Mouse (Mus musculus) heart, embryonic 16.5 days (tissue): ENCODE data around the gene Fgfbp3. TPM values are rescaled to one million over a fixed set of nuclear protein-coding genes. Genes with fewer than 3 reads are reported as not detected.
A peak's percentile ranks its signal among the peaks of the same experiment; 100 is the strongest.
"Not testable (repeated sequence)": the region's sequence is repeated elsewhere in the genome, so short reads cannot be mapped to it uniquely, and the experiment has no call there.

ENCODE experiments used
- ATAC-seq: fragments of 200-750 bp; cut with Nextera tagmentation; replicated peaks from 2 replicates; pipeline ENCODE4 v1.8.0; 2017; ENCODE audit warnings: moderate number of reproducible peaks; ENCODE audit not compliant: insufficient read depth, low FRiP score; ENCODE audit errors: extremely low read depth
- H3K27ac ChIP-seq: fragments of 300-500 bp; sonication (generic); 2 replicates; pipeline ENCODE4 v1.5.1; 2014; ENCODE audit warnings: mild to moderate bottlenecking, low read length, control low read depth, moderate library complexity
- H3K27me3 ChIP-seq: fragments of 300-500 bp; sonication (generic); 2 replicates; pipeline ENCODE4 v1.6.1; 2014; ENCODE audit warnings: low read length, mixed read lengths; ENCODE audit not compliant: control insufficient read depth, insufficient read depth
- H3K36me3 ChIP-seq: fragments of 300-500 bp; sonication (generic); 2 replicates; pipeline ENCODE4 v1.6.1; 2014; ENCODE audit not compliant: control insufficient read depth, insufficient read depth
- H3K4me1 ChIP-seq: fragments of 300-500 bp; sonication (generic); 2 replicates; pipeline ENCODE4 v1.6.1; 2014; ENCODE audit warnings: low read length, mixed read lengths; ENCODE audit not compliant: control insufficient read depth, insufficient read depth
- H3K4me2 ChIP-seq: fragments of 300-500 bp; sonication (generic); 2 replicates; pipeline ENCODE4 v1.6.1; 2014; ENCODE audit warnings: low read depth, mild to moderate bottlenecking, control low read depth, low read length
- H3K4me3 ChIP-seq: fragments of 300-500 bp; sonication (generic); 2 replicates; pipeline ENCODE4 v1.5.1; 2014; ENCODE audit warnings: mild to moderate bottlenecking, control low read depth, low read length
- H3K9ac ChIP-seq: fragments of 300-500 bp; sonication (generic); 2 replicates; pipeline ENCODE4 v1.6.1; 2014; ENCODE audit warnings: low read length, control low read depth
- H3K9me3 ChIP-seq: fragments of 300-500 bp; sonication (generic); replicated peaks from 2 replicates; pipeline ENCODE4 v1.6.1; 2016; ENCODE audit warnings: low read length; ENCODE audit not compliant: control insufficient read depth
- WGBS: fragments of 180-500 bp; shearing (Covaris S2); extraction: QIAGEN DNeasy Blood & Tissue Kit; methylation state at CpG from one replicate; pipeline ENCODE4 v1.1.7; 2014; 5-methylcytosine and 5-hydroxymethylcytosine counted together
- polyA plus RNA-seq: library from polyadenylated mRNA; unstranded; fragments of >200 nt; fragmentation: Nextera tagmentation; extraction: Ambion mirVana; gene quantifications from 2 replicates; pipeline ENCODE4 v1.2.1, GENCODE M21; 2015

Gene Fgfbp3
- 3.6 and 4.2 TPM in 2 replicates for polyA plus RNA-seq

GRCm38 (mm10) chr19:36919466-36919865 lies at the start of gene Fgfbp3:
Gene Fgfbp3, minus strand, starts transcription at chr19:36919615.
- H3K4me2 ChIP-seq: peak within 1 kb of the TSS; percentile 92
- no peaks in the 10 kb centered on the region for H3K36me3 ChIP-seq
- peak within 1 kb of the TSS; percentile 98 for H3K4me3 ChIP-seq
- 12% methylated on average over 12 of the region's 12 CpGs for WGBS
- peaks cover 5% of the 10 kb centered on the region for H3K4me1 ChIP-seq
- peak within 1 kb of the TSS; percentile 96 for H3K9ac ChIP-seq
- no peaks in the 10 kb centered on the region for H3K27me3 ChIP-seq
- no peaks in the 10 kb centered on the region for H3K9me3 ChIP-seq
- peak within 1 kb of the TSS; percentile 94 for H3K27ac ChIP-seq
- ATAC-seq: no peak

GRCm38 (mm10) chr19:36962544-36963260 lies 43.3 kb upstream of the Fgfbp3 start:
- WGBS: 87% methylated on average over 6 of the region's 6 CpGs
- H3K36me3 ChIP-seq: peaks cover 35% of the 10 kb centered on the region
- ATAC-seq: not testable (repeated sequence)

DNA sequence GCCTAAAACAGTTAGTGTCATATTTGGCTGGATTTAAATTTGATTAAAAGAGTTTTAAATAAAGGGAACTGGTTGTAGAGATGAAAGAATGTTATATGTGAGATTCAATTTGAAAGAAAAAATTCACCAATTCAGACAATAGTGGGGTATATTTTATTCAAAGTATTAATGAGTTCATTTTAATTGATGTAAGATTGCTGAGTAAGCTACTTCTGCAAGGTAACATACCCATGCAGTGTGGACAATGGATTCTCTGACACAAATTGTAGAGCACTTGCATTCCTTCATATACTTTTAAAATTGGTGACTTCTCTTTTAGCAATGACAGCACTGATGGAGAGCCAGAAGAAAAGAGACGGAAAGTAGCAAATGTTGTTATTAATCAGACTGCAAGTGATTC lies 41.9 kb upstream of the Fgfbp3 start:
- Histone ChIP-seq H3K4me1 (no peaks in the 10 kb centered on the region), H3K27me3 (no peaks in the 10 kb centered on the region), H3K9ac (no peak overlapping the region), H3K27ac (no peak overlapping the region), H3K9me3 (no peaks in the 10 kb centered on the region), H3K4me2 (no peak overlapping the region), H3K36me3 (peaks cover 31% of the 10 kb centered on the region), H3K4me3 (no peak overlapping the region)
- 98% methylated on average over 1 of the region's 1 CpGs for WGBS
- no peak for ATAC-seq

More at GRCm38 (mm10) chr19:36962544-36963260, 43.3 kb upstream of the Fgfbp3 start:
- not testable (repeated sequence) for H3K27ac ChIP-seq, H3K9ac ChIP-seq, H3K27me3 ChIP-seq, H3K4me2 ChIP-seq, H3K9me3 ChIP-seq, H3K4me1 ChIP-seq, H3K4me3 ChIP-seq

DNA sequence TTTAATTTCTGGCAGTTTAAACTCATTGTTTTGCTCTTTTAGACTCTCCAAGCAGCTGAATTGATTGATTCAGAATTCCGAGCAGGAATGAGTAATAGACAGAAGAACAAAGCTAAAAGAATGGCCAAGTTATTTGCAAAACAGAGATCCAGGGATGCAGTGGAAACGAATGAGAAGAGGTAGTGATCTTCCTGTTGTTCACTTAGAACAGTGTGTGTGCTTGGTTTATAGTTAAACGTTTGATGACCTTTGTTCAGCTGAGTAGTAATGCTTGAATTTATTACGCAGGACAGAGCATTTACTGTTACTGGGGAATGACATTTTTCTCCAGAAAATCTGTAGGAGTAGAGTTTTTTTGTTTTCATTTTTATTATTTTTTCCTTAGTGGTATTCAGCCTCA lies 38.9 kb upstream of the Fgfbp3 start:
- no peaks in the 10 kb centered on the region for H3K4me1 ChIP-seq
- H3K27ac ChIP-seq: no peak overlapping the region
- H3K9ac ChIP-seq: no peak overlapping the region
- ATAC-seq: no peak
- no peak overlapping the region for H3K4me2 ChIP-seq
- WGBS: 90% methylated on average over 4 of the region's 4 CpGs
- H3K36me3 ChIP-seq: peaks cover 20% of the 10 kb centered on the region
- H3K4me3 ChIP-seq: no peak overlapping the region
- no peaks in the 10 kb centered on the region for H3K27me3 ChIP-seq
- no peaks in the 10 kb centered on the region for H3K9me3 ChIP-seq

- no peaks in the 10 kb centered on the region for H3K27me3 ChIP-seq
- WGBS: 38% methylated on average over 4 of the region's 4 CpGs
- no peak overlapping the region for H3K4me2 ChIP-seq
- no peak overlapping the region for H3K27ac ChIP-seq
- H3K9me3 ChIP-seq: no peaks in the 10 kb centered on the region
- no peak overlapping the region for H3K4me3 ChIP-seq
- H3K4me1 ChIP-seq: no peaks in the 10 kb centered on the region
- peaks cover 9% of the 10 kb centered on the region for H3K36me3 ChIP-seq
- no peak for ATAC-seq
- H3K9ac ChIP-seq: no peak overlapping the region
Measured at GRCm38 (mm10) chr19:36953637-36954206, 34.3 kb upstream of the Fgfbp3 start.

DNA sequence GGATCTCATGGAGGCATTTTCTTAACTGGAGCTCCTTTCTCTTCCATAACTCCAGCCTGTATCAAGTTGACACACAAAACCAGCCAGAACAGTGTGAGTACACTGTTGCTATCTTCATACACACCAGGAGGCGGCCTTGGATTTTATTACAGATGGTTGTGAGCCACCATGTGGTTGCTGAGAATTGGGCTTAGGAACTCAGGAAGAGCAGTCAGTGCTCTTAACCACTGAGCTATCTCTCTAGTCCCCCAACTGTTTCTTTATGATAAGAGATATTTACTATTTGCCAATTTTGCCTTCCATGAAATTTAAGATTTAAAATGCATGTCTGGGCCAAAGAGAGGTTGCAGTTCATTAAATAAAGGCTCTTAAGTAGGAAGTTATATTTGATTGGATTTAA lies 20.6 kb upstream of the Fgfbp3 start:
- no peaks in the 10 kb centered on the region for H3K27me3 ChIP-seq
- no peaks in the 10 kb centered on the region for H3K36me3 ChIP-seq
- H3K27ac ChIP-seq: no peak overlapping the region
- H3K9me3 ChIP-seq: no peaks in the 10 kb centered on the region
- H3K4me3 ChIP-seq: no peak overlapping the region
- H3K4me1 ChIP-seq: no peaks in the 10 kb centered on the region
- no peak overlapping the region for H3K9ac ChIP-seq
- ATAC-seq: no peak
- WGBS: 93% methylated on average over 1 of the region's 1 CpGs
- no peak overlapping the region for H3K4me2 ChIP-seq

- no peak overlapping the region for H3K4me2 ChIP-seq
- no peak overlapping the region for H3K9ac ChIP-seq
- no peak overlapping the region for H3K27ac ChIP-seq
- no peaks in the 10 kb centered on the region for H3K4me1 ChIP-seq
- no peaks in the 10 kb centered on the region for H3K9me3 ChIP-seq
- H3K36me3 ChIP-seq: no peaks in the 10 kb centered on the region
- no peaks in the 10 kb centered on the region for H3K27me3 ChIP-seq
- no peak overlapping the region for H3K4me3 ChIP-seq
- ATAC-seq: no peak
Measured at GRCm38 (mm10) chr19:36938008-36938407, 18.6 kb upstream of the Fgfbp3 start.

DNA sequence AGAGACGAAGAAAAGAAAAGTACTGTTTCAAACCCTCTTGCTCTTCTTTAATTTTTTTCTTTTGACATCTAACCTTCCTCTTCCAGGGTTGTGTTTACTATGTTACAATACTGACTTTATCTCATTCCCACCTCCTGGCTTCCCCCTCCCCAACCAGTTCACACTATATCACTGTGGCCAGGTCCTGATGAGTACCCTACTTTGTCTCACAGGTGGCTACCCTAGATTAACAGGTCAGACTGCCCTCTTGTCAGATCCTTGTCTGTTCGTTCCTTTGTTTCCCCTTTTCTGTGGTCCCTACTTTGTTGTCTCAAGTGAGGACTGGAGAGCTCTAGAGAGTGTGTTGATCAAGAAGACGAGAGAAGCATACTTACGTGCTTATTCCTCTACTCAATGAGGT lies 16.9 kb upstream of the Fgfbp3 start:
- WGBS: 88% methylated on average over 4 of the region's 4 CpGs
- Histone ChIP-seq H3K4me3 (no peak overlapping the region), H3K4me2 (no peak overlapping the region), H3K4me1 (no peaks in the 10 kb centered on the region), H3K36me3 (no peaks in the 10 kb centered on the region), H3K9ac (no peak overlapping the region), H3K27ac (no peak overlapping the region), H3K9me3 (no peaks in the 10 kb centered on the region), H3K27me3 (no peaks in the 10 kb centered on the region)
- ATAC-seq: no peak

DNA sequence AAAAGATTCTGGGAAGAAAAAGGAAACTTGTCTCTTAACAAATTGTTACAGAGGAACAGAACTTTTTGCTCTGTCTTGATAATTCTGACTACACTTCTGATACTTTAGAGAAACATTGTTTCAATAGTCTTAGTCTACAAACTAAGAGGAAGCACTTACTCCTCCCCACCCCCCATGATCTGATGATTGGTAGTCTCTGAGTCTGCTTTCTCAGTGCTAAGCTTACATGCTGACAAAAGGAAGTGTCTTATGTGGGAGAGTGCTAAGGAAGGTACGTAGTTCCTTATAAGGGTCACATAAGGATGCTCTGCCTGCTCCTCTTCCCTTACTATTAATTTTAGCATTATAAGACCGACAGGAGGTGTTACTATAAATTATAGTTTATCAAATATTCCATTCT lies 13.2 kb upstream of the Fgfbp3 start:
- 66% methylated on average over 2 of the region's 2 CpGs for WGBS
- peaks cover 10% of the 10 kb centered on the region; the same call in 1 of the 2 replicates for H3K4me1 ChIP-seq
- H3K36me3 ChIP-seq: no peaks in the 10 kb centered on the region
- no peaks in the 10 kb centered on the region for H3K9me3 ChIP-seq
- no peak overlapping the region for H3K9ac ChIP-seq
- H3K4me2 ChIP-seq: no peak overlapping the region
- H3K27me3 ChIP-seq: no peaks in the 10 kb centered on the region
- H3K4me3 ChIP-seq: no peak overlapping the region
- ATAC-seq: no peak
- no peak overlapping the region for H3K27ac ChIP-seq
